Mouse (Mus musculus) testis, adult 10 weeks (tissue): ENCODE results near the gene Fam210b. TPM values are rescaled to one million over a fixed set of nuclear protein-coding genes. Genes with fewer than 3 reads are reported as not detected.

Source experiments
- polyA plus RNA-seq: library from polyadenylated mRNA; stranded (reverse); fragments of 350-450 nt; fragmentation: Illumina TruSeq; extraction: RNeasy Lipid Tissue Mini Kit (QIAGEN cat#74804); gene quantifications from one replicate; pipeline ENCODE4 v1.2.3, GENCODE M21; 2014; ENCODE audit warnings: low read depth, low replicate concordance

Gene Fam210b
- polyA plus RNA-seq = 11.5 TPM

GRCm38 (mm10) chr2:172345258-172345738 lies at the start of gene Fam210b:
Gene Fam210b, plus strand, starts transcription at chr2:172345565.

DNA sequence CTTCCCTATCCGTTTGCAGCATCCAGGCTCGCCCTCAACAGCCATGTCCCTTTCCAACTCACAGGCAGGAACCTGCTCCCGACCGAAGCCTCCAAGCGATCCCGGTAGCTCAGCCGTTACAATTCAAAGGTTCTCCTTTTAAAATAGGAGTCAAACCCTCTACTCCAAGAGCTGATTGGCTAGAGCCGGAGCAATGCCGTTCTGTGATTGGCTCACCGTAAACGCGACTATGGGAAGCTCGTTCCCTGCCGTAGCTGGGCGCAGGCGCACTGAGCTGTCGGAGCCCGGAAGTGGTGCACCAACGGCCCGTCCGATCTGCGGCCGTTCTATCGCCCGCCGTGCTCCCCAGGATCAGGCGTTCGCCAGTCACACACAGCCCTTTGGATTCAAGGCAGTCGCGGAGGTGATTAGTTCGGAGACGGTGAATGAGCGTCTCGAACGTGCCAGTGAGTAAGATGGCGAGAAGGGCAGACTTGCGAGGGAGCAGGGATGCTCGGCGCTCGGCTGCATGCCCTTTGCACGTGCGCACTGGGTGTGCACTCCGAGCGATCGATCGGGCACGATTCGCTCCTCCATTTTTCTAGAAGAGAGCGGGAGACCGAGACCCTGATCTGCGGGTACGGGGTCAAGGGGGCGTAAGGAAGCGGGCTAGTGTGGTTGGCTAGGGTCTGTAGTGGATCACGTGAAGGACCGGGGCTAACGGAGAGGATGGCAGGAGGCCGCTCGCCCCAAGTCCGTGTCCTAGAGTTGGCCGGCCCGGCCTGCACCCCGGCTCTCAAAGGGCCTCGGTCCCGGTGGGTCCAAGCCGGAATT lies 25.3 kb downstream of the Fam210b start, which contains the start of the genes Aurka and Cstf1:
Aurka (minus strand) TSS at position 125 of the 813 bp plus-strand sequence.
Cstf1 (plus strand) TSS at position 271 of the 813 bp plus-strand sequence.

DNA sequence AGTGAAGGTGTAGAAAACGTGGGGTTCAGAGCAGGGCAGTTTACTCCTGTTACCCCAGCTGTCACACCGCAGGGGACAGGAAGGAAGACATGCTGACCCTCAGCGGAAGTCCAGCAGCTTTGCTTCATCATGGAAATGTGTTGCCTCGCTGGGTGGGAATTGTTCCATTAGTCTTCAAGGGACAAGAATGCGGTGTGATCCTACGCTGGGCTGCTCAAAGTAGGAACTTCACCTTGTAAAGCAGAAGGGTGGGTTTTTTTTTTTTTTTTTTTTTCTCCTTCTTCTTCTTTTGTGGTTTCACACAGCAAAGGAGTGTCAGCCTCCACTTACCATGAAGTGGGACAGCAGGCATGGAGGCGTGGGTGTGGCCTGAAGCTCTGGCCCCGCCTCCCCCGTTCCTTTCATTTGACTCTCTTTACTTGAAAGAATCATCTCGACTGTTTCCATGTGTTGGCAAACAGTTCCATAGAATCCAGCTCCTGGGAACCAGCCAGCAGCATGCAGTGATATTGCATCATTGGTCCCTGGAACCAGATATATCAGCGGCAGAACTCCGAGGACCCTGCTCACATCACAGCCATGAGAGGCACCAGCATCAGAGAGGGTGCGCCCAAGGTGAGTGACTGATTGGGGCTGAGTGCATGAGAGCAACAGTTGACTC lies 48.2 kb downstream of the Fam210b start, which contains the start of gene Cass4:
Cass4 (plus strand) TSS at position 404 of the 661 bp plus-strand sequence.

Other genes with a start within 250 kb of the Fam210b start
- not detected for gene Mc3r, start 97.1 kb upstream of the Fam210b start, polyA plus RNA-seq
- 73.7 TPM for gene Aurka, start 25.0 kb downstream of the Fam210b start, polyA plus RNA-seq
- gene Cstf1, start 25.1 kb downstream of the Fam210b start, polyA plus RNA-seq = 19.4 TPM
- gene Cass4, start 48.2 kb downstream of the Fam210b start, polyA plus RNA-seq = 0.17 TPM
- gene Rtf2, start 95.0 kb downstream of the Fam210b start, polyA plus RNA-seq = 3.8 TPM
- 0.11 TPM for gene Gcnt7, start 113.0 kb downstream of the Fam210b start, polyA plus RNA-seq
- 410 TPM for gene Fam209, start 127.0 kb downstream of the Fam210b start, polyA plus RNA-seq
- gene Tfap2c, start 204.0 kb downstream of the Fam210b start, polyA plus RNA-seq = not detected